Mouse (Mus musculus): ENCODE results near the gene Cfap97d1. TPM values are rescaled to one million over a fixed set of nuclear protein-coding genes. Genes with fewer than 3 reads are reported as not detected.
"Not testable (repeated sequence)": the region's sequence is repeated elsewhere in the genome, so short reads cannot be mapped to it uniquely, and the experiment has no call there.

Gene Cfap97d1
- polyA plus RNA-seq, 1 experiment from 2014 or later: not detected

DNA sequence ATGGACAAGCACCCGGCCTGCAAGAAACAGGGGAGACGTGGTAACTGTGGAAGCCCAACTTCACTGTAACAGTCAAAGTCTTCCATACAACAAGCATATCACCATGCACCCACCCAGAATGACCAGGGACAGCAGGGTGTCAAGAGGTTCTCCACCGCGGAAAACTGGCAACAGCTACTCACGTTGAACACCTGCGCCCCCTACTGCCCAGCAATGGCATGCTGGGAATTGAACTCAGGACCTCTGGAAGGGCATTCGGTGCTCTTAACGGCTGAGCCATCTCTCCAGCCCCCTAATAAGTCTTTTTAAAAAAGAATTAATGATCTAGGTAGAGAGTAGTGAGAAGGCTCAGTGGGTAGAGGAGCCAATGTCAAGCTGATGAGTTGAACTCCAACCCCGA lies 9.2 kb upstream of the Cfap97d1 start:
- no peak overlapping the region for H3K4me2 ChIP-seq
- no peaks in the 10 kb centered on the region for H3K9me3 ChIP-seq (replicated peaks)
- H3K27me3 ChIP-seq (replicated peaks): no peaks in the 10 kb centered on the region
- no peak overlapping the region for H3K4me3 ChIP-seq
- peaks cover 5% of the 10 kb centered on the region; the same call in 1 of the 2 replicates for H3K36me3 ChIP-seq
- no peak overlapping the region for H3K9ac ChIP-seq
- no peak for ATAC-seq
- WGBS (ENCODE audit: insufficient replicate concordance): 53% methylated on average over 9 of the region's 9 CpGs
- H3K4me1 ChIP-seq: no peaks in the 10 kb centered on the region
- H3K27ac ChIP-seq: no peak overlapping the region

GRCm38 (mm10) chr11:101976949-101977348 lies 7.1 kb upstream of the Cfap97d1 start:
- no peak overlapping the region for H3K27ac ChIP-seq
- no peak overlapping the region for H3K9ac ChIP-seq
- H3K4me1 ChIP-seq: 0 out of 2 replicates have a peak, but pooled peaks cover 5% of the 10 kb centered on the region
- no peaks in the 10 kb centered on the region for H3K9me3 ChIP-seq (replicated peaks)
- peaks cover 12% of the 10 kb centered on the region; the same call in 1 of the 2 replicates for H3K36me3 ChIP-seq
- no peak overlapping the region for H3K4me2 ChIP-seq
- no peak overlapping the region for H3K4me3 ChIP-seq
- WGBS (ENCODE audit: insufficient replicate concordance): 81% methylated on average over 7 of the region's 7 CpGs
- ATAC-seq: no peak
- no peaks in the 10 kb centered on the region for H3K27me3 ChIP-seq (replicated peaks)

DNA sequence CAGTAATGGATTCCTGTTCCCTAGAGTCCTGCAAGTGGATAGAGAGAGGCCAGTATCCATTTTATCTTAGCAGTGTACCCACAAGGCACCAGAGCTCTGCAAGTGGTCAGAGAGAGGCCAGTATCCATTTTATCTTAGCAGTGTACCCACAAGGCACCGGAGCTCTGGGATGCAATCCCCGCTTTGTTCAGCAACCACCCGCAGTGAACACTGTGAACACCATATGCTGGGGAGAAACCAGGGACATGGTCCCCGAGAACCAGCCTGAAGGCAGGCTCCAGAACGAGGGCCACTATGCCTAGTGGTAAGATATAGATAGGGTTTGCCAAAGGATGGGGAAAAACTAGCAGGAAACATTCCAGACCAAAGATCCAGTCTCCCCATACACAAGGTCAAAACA lies 4.9 kb upstream of the Cfap97d1 start:
- ATAC-seq: no peak
- Histone ChIP-seq H3K27me3 (replicated peaks) (peaks cover 15% of the 10 kb centered on the region), H3K4me2 (no peak overlapping the region), H3K4me3 (no peak overlapping the region), H3K27ac (no peak overlapping the region), H3K4me1 (peaks cover 25% of the 10 kb centered on the region), H3K9me3 (replicated peaks) (no peaks in the 10 kb centered on the region), H3K36me3 (peaks cover 12% of the 10 kb centered on the region; the same call in 1 of the 2 replicates), H3K9ac (no peak overlapping the region)
- WGBS (ENCODE audit: insufficient replicate concordance): 76% methylated on average over 5 of the region's 5 CpGs

GRCm38 (mm10) chr11:101980603-101981157 lies 3.4 kb upstream of the Cfap97d1 start:
- H3K4me2 ChIP-seq: no peak overlapping the region

DNA sequence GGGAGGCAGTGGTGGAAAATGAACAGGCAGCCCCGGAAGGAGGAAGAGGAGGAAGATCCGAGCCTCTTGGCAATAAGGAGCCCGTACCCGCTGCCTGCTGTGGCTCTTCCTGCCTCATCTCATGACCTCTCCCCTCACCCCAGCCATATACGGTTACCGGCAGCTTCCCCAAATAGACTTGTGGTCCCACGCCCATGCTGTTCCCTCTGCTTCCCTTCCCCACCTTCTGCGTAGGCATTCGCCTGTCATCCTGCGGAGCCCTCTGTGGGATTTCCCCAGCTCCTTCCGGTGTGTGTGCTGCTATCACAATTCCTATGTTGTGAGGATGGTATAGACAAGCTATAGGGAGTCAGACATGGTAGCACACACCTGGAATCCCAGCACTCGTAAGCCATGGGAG lies 2.2 kb upstream of the Cfap97d1 start:
- no peak overlapping the region for H3K4me3 ChIP-seq
- no peak overlapping the region for H3K9ac ChIP-seq
- H3K36me3 ChIP-seq: peaks cover 12% of the 10 kb centered on the region; the same call in 1 of the 2 replicates
- H3K4me1 ChIP-seq: peaks cover 43% of the 10 kb centered on the region
- H3K4me2 ChIP-seq: no peak overlapping the region
- no peak overlapping the region for H3K27ac ChIP-seq
- peaks cover 33% of the 10 kb centered on the region for H3K27me3 ChIP-seq (replicated peaks)
- H3K9me3 ChIP-seq (replicated peaks): no peaks in the 10 kb centered on the region
- ATAC-seq: no peak
- WGBS (ENCODE audit: insufficient replicate concordance): 38% methylated on average over 12 of the region's 12 CpGs

More at GRCm38 (mm10) chr11:101980603-101981157, 3.4 kb upstream of the Cfap97d1 start:
- H3K9me3 ChIP-seq (replicated peaks): no peaks in the 10 kb centered on the region
- H3K4me3 ChIP-seq: no peak overlapping the region
- peaks cover 12% of the 10 kb centered on the region; the same call in 1 of the 2 replicates for H3K36me3 ChIP-seq
- no peak overlapping the region for H3K27ac ChIP-seq
- H3K27me3 ChIP-seq (replicated peaks): peaks cover 26% of the 10 kb centered on the region
- WGBS (ENCODE audit: insufficient replicate concordance): 79% methylated on average over 9 of the region's 9 CpGs
- ATAC-seq: no peak
- no peak overlapping the region for H3K9ac ChIP-seq
- H3K4me1 ChIP-seq: peaks cover 36% of the 10 kb centered on the region

DNA sequence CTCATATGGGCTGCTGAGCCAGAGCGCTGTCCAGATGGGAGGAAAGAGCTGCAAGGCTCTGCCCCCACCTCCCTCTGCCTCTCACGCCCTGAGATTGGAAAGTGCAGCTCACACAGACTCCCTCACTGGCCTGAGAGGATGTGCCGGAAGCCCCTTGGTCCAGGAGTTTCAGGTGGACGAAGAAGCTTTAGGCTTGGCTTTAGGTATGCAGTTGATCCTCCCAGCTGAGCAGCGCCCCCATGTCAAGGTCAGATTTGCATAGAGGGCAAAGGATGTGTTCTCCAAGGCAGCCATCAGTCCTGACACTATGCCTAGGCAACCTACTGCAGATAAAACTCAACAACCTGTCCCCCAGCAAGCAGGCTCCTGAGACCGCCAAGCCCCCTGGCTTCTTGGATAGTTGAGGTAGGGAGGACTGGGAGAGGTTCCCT lies 1.1 kb upstream of the Cfap97d1 start:
- Histone ChIP-seq H3K36me3 (peaks cover 12% of the 10 kb centered on the region; the same call in 1 of the 2 replicates), H3K4me2 (peak overlapping the region; percentile 98), H3K27ac (peak overlapping the region; percentile 59; the same call in 1 of the 2 replicates), H3K9me3 (replicated peaks) (no peaks in the 10 kb centered on the region), H3K4me3 (peak overlapping the region; percentile 65), H3K4me1 (peaks cover 43% of the 10 kb centered on the region), H3K9ac (no peak overlapping the region), H3K27me3 (replicated peaks) (peaks cover 45% of the 10 kb centered on the region)
- ATAC-seq: no peak
- WGBS (ENCODE audit: insufficient replicate concordance): 28% methylated on average over 6 of the region's 6 CpGs

DNA sequence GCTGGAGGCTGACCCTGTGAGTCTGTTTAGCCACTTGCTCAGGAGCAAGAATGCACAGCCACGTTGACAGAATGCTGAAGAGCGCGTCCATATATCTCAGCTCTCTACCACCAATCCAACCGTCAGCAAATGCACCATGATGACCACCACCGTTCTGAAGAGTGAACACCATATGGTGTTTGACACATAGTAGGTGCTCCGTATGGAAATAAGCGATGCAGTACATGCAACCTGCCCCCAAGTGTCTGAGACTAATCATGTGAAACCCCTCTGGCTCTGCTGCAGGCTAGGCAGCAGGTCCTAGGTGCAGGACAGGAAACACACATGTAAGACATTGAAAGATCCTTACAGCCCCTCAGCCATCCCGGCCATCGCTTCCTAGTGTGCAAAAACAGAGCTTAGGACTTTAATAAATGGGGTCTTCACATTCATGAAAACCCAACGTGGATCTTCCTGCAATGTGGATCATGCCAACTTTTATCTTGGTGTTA lies 603 bp upstream of the Cfap97d1 start:
- Histone ChIP-seq H3K27me3 (replicated peaks) (peaks cover 49% of the 10 kb centered on the region), H3K36me3 (peaks cover 12% of the 10 kb centered on the region; the same call in 1 of the 2 replicates), H3K9me3 (replicated peaks) (no peaks in the 10 kb centered on the region), H3K4me2 (peak overlapping the region; percentile 98), H3K4me1 (peaks cover 43% of the 10 kb centered on the region), H3K9ac (no peak overlapping the region), H3K4me3 (peak overlapping the region; percentile 65), H3K27ac (peak overlapping the region; percentile 59)
- ATAC-seq: no peak
- 36% methylated on average over 10 of the region's 10 CpGs for WGBS (ENCODE audit: insufficient replicate concordance)

- H3K36me3 ChIP-seq; H3K9me3 ChIP-seq (replicated peaks); H3K9ac ChIP-seq; H3K27ac ChIP-seq; H3K4me3 ChIP-seq; ATAC-seq: not testable (repeated sequence)
- peaks cover 43% of the 10 kb centered on the region for H3K4me1 ChIP-seq
- WGBS (ENCODE audit: insufficient replicate concordance): 55% methylated on average over 6 of the region's 6 CpGs
- H3K4me2 ChIP-seq: 0 out of 2 replicates have a peak overlapping the region, but pooled peaks have one; percentile 98
- H3K27me3 ChIP-seq (replicated peaks): peaks cover 60% of the 10 kb centered on the region
These were observed 1.4 kb downstream of the Cfap97d1 start for GRCm38 (mm10) chr11:101985450-101985849.

GRCm38 (mm10) chr11:101985990-101986389 lies 1.9 kb downstream of the Cfap97d1 start:
- no peaks in the 10 kb centered on the region for H3K9me3 ChIP-seq (replicated peaks)
- peaks cover 39% of the 10 kb centered on the region for H3K4me1 ChIP-seq
- H3K9ac ChIP-seq: no peak overlapping the region
- WGBS (ENCODE audit: insufficient replicate concordance): 9% methylated on average over 10 of the region's 10 CpGs
- H3K27ac ChIP-seq: no peak overlapping the region
- 0 out of 2 replicates have a peak overlapping the region, but pooled peaks have one; percentile 12 for H3K4me2 ChIP-seq
- peaks cover 60% of the 10 kb centered on the region for H3K27me3 ChIP-seq (replicated peaks)
- no peak overlapping the region for H3K4me3 ChIP-seq
- ATAC-seq: no peak
- H3K36me3 ChIP-seq: no peaks in the 10 kb centered on the region

DNA sequence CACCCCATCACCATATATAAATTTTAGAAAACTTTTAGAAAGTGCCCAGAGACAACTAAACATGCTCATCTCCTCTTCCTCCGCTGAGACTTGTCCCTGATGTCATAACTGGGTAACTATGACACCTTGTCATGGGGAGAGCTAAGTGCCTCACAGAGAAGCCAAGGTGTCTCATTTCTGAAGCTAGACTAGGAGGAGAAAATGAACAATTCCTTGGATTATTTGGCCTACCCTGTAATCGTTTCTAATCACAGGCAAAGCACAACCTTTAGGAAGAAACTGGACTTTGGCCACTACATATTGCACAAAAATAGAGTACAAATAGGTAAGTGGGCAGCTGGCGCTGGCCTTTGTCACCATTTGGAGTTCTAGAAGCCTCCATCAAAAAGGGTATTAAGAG lies 2.8 kb downstream of the Cfap97d1 start, which contains the start of gene Dusp3:
TSS of gene Dusp3 (minus strand) at position 101 of the 400 bp plus-strand sequence.
- H3K4me2 ChIP-seq: 0 out of 2 replicates have a peak within 1 kb of the TSS, but pooled peaks have one; percentile 12
- H3K9ac ChIP-seq: no peak within 1 kb of the TSS
- 69% methylated on average over 3 of the region's 3 CpGs for WGBS (ENCODE audit: insufficient replicate concordance)
- no peak for ATAC-seq
- peaks cover 39% of the 10 kb centered on the region for H3K4me1 ChIP-seq
- H3K36me3 ChIP-seq: no peaks in the 10 kb centered on the region
- no peak within 1 kb of the TSS for H3K4me3 ChIP-seq
- no peaks in the 10 kb centered on the region for H3K9me3 ChIP-seq (replicated peaks)
- peaks cover 60% of the 10 kb centered on the region for H3K27me3 ChIP-seq (replicated peaks)
- H3K27ac ChIP-seq: no peak within 1 kb of the TSS

DNA sequence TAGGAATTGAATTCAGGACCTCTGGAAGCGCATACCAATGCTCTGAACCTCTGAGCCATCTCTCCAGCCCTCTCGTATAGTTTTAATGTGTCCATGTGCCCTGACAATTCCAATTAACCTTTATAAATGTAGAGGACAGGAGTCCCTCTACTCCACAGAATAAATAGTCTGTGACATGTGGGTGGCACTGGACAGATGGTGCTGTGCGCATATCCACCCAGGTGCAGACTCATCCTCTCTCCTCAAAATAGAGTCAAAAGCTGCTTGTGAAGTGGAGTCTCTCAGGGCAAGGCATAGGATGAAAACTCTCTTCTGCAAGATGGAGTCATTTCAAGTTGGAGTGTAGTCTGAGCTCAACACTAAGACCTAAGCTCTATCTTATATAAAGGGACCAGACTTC lies 6.2 kb downstream of the Cfap97d1 start:
- Histone ChIP-seq H3K4me2 (no peak overlapping the region), H3K9me3 (replicated peaks) (no peaks in the 10 kb centered on the region), H3K9ac (no peak overlapping the region), H3K27me3 (replicated peaks) (peaks cover 34% of the 10 kb centered on the region), H3K4me3 (no peak overlapping the region), H3K4me1 (peaks cover 39% of the 10 kb centered on the region), H3K36me3 (no peaks in the 10 kb centered on the region), H3K27ac (no peak overlapping the region)
- no peak for ATAC-seq
- 73% methylated on average over 3 of the region's 3 CpGs for WGBS (ENCODE audit: insufficient replicate concordance)

- no peaks in the 10 kb centered on the region for H3K36me3 ChIP-seq
- H3K27ac ChIP-seq: no peak overlapping the region
- H3K4me2 ChIP-seq: no peak overlapping the region
- H3K4me1 ChIP-seq: peaks cover 31% of the 10 kb centered on the region
- H3K9ac ChIP-seq: no peak overlapping the region
- H3K27me3 ChIP-seq (replicated peaks): peaks cover 27% of the 10 kb centered on the region
- WGBS (ENCODE audit: insufficient replicate concordance): 41% methylated on average over 3 of the region's 3 CpGs
- ATAC-seq: no peak
- no peaks in the 10 kb centered on the region for H3K9me3 ChIP-seq (replicated peaks)
- H3K4me3 ChIP-seq: no peak overlapping the region
These were observed 7.7 kb downstream of the Cfap97d1 start for GRCm38 (mm10) chr11:101991813-101992212.
